Mouse (Mus musculus) myocyte (in vitro differentiated cells): ENCODE measurements around the gene F9. TPM values are rescaled to one million over a fixed set of nuclear protein-coding genes. Genes with fewer than 3 reads are reported as not detected.
"Not testable (repeated sequence)": the region's sequence is repeated elsewhere in the genome, so short reads cannot be mapped to it uniquely, and the experiment has no call there.

Experiments used
- H3K27me3 ChIP-seq: one replicate; pipeline ENCODE4 v1.6.1; 2011; ENCODE audit not compliant: control insufficient read depth, insufficient read depth, insufficient read length
- H3K36me3 ChIP-seq: one replicate; pipeline ENCODE4 v1.6.1; 2011; ENCODE audit not compliant: control insufficient read depth, insufficient read depth
- H3K4me2 ChIP-seq: one replicate; pipeline ENCODE4 v1.6.1; 2011; ENCODE audit warnings: low read depth, control low read depth
- H3K4me3 ChIP-seq: one replicate; pipeline ENCODE4 v1.5.1; 2011; ENCODE audit warnings: mild to moderate bottlenecking, control low read depth, moderate library complexity
- H3K79me2 ChIP-seq: one replicate; pipeline ENCODE4 v1.6.1; 2011; ENCODE audit not compliant: control insufficient read depth, insufficient read depth
- H3ac ChIP-seq: one replicate; pipeline ENCODE4 v1.6.1; 2011; ENCODE audit not compliant: control insufficient read depth, insufficient read length
- CEBPB ChIP-seq: IDR thresholded peaks from 2 replicates; pipeline ENCODE4 v1.6.1; 2011; ENCODE audit warnings: mild to moderate bottlenecking, moderate library complexity; ENCODE audit not compliant: poor library complexity, insufficient read depth, severe bottlenecking
- E2F4 ChIP-seq: IDR thresholded peaks from one replicate; pipeline ENCODE4 v1.6.1; 2011; ENCODE audit warnings: mild to moderate bottlenecking, control low read depth, moderate library complexity; ENCODE audit not compliant: insufficient read depth
- MAX ChIP-seq: IDR thresholded peaks from one replicate; pipeline ENCODE4 v1.6.1; 2011; ENCODE audit warnings: low read depth, mild to moderate bottlenecking, control low read depth
- MYOD1 ChIP-seq, 3 experiments: IDR thresholded peaks; one replicate each; pipeline ENCODE4 v1.6.1; 2011; ENCODE audit warnings: control low read depth in 2 of 3, low read depth in 2 of 3, mild to moderate bottlenecking in 2 of 3, moderate library complexity in 1 of 3; ENCODE audit not compliant: insufficient read length in 2 of 3, control insufficient read depth in 1 of 3
- MYOG ChIP-seq, 3 experiments: IDR thresholded peaks; one replicate each; pipeline ENCODE4 v1.6.1; 2011; ENCODE audit warnings: control low read depth in 2 of 3, low read depth in 2 of 3, mild to moderate bottlenecking in 2 of 3; ENCODE audit not compliant: insufficient read length in 2 of 3, control insufficient read depth in 1 of 3, insufficient read depth in 1 of 3
- POLR2A ChIP-seq: IDR thresholded peaks from one replicate; pipeline ENCODE4 v1.6.1; 2011; ENCODE audit warnings: low read depth, mild to moderate bottlenecking, control low read depth, moderate library complexity; ENCODE audit not compliant: insufficient read length
- POLR2AphosphoS2 ChIP-seq: IDR thresholded peaks from one replicate; pipeline ENCODE4 v1.6.1; 2011; ENCODE audit warnings: low read depth, control low read depth; ENCODE audit not compliant: insufficient read length
- REST ChIP-seq: IDR thresholded peaks from one replicate; pipeline ENCODE4 v1.6.1; 2011; ENCODE audit warnings: mild to moderate bottlenecking, control low read depth, moderate library complexity; ENCODE audit not compliant: insufficient read depth, insufficient read length
- SRF ChIP-seq: IDR thresholded peaks from one replicate; pipeline ENCODE4 v1.6.1; 2011; ENCODE audit warnings: low read depth; ENCODE audit not compliant: control insufficient read depth, insufficient read length
- TCF12 ChIP-seq: IDR thresholded peaks from one replicate; pipeline ENCODE4 v1.6.1; 2011; ENCODE audit warnings: mild to moderate bottlenecking, control low read depth; ENCODE audit not compliant: poor library complexity, insufficient read depth, severe bottlenecking
- TCF3 ChIP-seq: IDR thresholded peaks from one replicate; pipeline ENCODE4 v1.6.1; 2011; ENCODE audit warnings: low read depth, control low read depth; ENCODE audit not compliant: insufficient read length
- USF1 ChIP-seq: IDR thresholded peaks from one replicate; pipeline ENCODE4 v1.6.1; 2011; ENCODE audit warnings: low read depth, mild to moderate bottlenecking, control low read depth, moderate library complexity
- polyA plus RNA-seq: library from polyadenylated mRNA; unstranded; fragments of >200 nt; fragmentation: generic; extraction: Trizol; gene quantifications from one replicate; pipeline ENCODE4 v1.2.1, GENCODE M21; 2012; ENCODE audit warnings: missing spikeins

F9 gene
- polyA plus RNA-seq = not detected

DNA sequence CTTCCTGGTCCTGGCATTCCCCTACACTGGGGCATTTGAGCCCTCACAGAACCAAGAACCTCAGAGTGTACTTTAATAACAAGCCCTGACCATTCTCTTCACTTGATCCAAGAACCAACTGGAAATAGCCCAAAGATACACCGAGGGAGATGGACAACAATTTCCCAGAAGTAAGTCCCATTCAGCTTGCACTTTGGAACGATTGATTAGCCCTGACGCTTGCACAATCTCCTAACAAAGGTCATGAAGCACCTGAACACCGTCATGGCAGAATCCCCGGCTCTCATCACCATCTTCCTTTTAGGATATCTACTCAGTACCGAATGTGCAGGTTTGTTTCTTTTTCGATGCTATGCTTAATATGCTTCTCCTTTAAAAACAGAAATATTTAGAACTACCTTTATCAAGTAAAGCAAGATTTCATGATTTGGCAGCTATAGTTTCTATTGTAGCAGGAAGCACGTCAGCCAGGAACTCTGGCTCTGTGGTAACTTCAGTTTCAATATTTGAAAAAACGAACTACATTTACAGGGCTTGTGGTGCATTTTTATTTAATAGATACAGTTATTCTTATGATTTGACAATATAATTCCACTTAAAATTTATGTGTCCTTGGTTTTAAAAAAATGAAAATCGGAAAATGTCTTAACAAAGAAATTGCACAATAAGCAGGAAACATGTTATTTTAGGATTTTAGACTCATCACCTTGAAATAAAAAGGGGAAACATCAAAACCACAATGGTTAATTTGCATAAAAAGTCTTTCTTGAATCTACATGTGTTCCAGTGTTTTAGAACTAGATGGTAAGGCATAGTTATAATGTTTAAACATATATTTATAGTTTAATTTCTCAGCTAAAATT lies at the start of gene F9:
Gene F9, plus strand, starts transcription at position 244 of the 863 bp plus-strand sequence.
- H3K4me2 ChIP-seq = no peak within 1 kb of the TSS
- H3K4me3 ChIP-seq = no peak within 1 kb of the TSS
- no peak within 1 kb of the TSS for H3ac ChIP-seq
- H3K27me3 ChIP-seq = no peaks in the 10 kb centered on the region
- H3K36me3 ChIP-seq = no peaks in the 10 kb centered on the region
- TF ChIP-seq MYOG (IDR thresholded peaks at IDR 0.05; ENCODE audit: control insufficient read depth in 1 of 3, insufficient read depth in 1 of 3, insufficient read length in 2 of 3, low read depth in 2 of 3) (no peak), MAX (no peak), E2F4 (no peak)
- no peaks in the 10 kb centered on the region for H3K79me2 ChIP-seq

DNA sequence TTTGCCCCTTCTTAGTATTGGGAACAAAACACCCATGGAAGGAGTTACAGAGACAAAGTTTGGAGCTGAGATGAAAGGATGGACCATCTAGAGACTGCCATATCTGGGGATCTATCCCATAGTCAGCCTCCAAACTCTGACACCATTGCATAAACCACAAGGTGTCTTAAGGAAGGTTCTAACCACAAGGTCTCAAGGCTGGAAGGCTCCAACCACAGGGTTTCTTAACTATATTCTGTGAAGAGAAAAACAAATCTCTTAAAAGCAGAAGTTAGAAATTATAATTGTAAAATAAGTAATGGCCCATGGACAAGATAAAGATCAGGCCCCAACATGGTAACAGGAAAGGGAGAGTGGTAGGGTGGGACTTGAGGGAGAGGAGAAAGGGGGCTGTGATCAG lies 29.5 kb upstream of the F9 start:
- not testable (repeated sequence) for H3K27me3 ChIP-seq, H3K79me2 ChIP-seq, H3K36me3 ChIP-seq, H3K4me2 ChIP-seq, H3ac ChIP-seq, H3K4me3 ChIP-seq

DNA sequence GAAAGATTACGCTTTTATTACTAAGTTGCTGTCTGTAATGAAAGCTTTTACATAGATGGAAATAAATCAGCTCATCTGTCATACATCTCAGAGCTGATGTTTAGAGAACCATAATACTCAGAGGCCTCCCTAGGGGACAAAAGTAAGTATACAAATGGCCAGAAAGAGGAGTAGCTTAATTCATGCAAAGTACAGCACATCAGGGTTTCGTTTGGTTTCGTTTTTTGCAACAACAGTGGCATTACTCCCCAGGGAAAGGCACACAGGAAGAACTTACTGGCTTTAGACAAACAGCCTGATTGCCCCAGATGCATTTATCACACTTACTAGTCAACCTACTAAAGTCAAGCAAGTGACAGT lies 800 bp downstream of the F9 start:
- H3ac ChIP-seq = no peak overlapping the region
- no peaks in the 10 kb centered on the region for H3K27me3 ChIP-seq
- H3K4me2 ChIP-seq = no peak overlapping the region
- TF ChIP-seq POLR2AphosphoS2 = no peak
- no peak for TF ChIP-seq SRF
- no peak for TF ChIP-seq MAX
- TF ChIP-seq TCF3 = no peak
- TF ChIP-seq POLR2A = no peak
- no peak for TF ChIP-seq CEBPB
- no peak for TF ChIP-seq MYOD1 (IDR thresholded peaks at IDR 0.05; ENCODE audit: control insufficient read depth in 1 of 3, insufficient read length in 2 of 3, low read depth in 2 of 3)
- TF ChIP-seq TCF12 = no peak
- TF ChIP-seq E2F4 = no peak
- TF ChIP-seq REST = no peak
- no peak overlapping the region for H3K4me3 ChIP-seq
- H3K36me3 ChIP-seq = no peaks in the 10 kb centered on the region
- H3K79me2 ChIP-seq = no peaks in the 10 kb centered on the region

DNA sequence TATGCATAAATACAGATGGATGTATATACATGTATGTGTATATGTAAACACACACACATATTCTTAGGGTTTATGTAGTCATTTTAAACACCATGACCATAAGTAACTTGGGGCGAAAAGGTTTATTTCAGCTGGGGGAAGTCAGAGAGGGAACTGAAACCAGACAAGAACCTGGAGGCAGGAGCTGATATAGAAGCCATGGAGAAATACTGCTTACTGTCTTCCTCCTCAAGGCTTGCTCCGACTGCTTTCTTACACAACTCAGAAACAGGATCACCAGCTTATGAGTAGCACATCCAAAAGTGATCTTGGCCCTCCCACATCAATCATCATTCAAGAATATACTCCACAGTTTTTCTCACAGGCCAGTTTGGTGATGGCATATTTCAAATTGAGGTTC lies 2.2 kb downstream of the F9 start:
- no peak for TF ChIP-seq POLR2AphosphoS2
- TF ChIP-seq MYOG (IDR thresholded peaks at IDR 0.05; ENCODE audit: control insufficient read depth in 1 of 3, insufficient read depth in 1 of 3, insufficient read length in 2 of 3, low read depth in 2 of 3) = no peak
- no peak for TF ChIP-seq MYOD1 (IDR thresholded peaks at IDR 0.05; ENCODE audit: control insufficient read depth in 1 of 3, insufficient read length in 2 of 3, low read depth in 2 of 3)
- no peak for TF ChIP-seq USF1
- TF ChIP-seq CEBPB = no peak
- TF ChIP-seq TCF3 = no peak
- no peak for TF ChIP-seq TCF12
- no peak for TF ChIP-seq SRF
- no peak for TF ChIP-seq REST
- TF ChIP-seq POLR2A = no peak
- TF ChIP-seq MAX = no peak
- no peak for TF ChIP-seq E2F4
- Histone ChIP-seq H3K79me2 (no peaks in the 10 kb centered on the region), H3ac (no peak overlapping the region), H3K4me3 (no peak overlapping the region), H3K27me3 (no peaks in the 10 kb centered on the region), H3K36me3 (no peaks in the 10 kb centered on the region), H3K4me2 (no peak overlapping the region)

DNA sequence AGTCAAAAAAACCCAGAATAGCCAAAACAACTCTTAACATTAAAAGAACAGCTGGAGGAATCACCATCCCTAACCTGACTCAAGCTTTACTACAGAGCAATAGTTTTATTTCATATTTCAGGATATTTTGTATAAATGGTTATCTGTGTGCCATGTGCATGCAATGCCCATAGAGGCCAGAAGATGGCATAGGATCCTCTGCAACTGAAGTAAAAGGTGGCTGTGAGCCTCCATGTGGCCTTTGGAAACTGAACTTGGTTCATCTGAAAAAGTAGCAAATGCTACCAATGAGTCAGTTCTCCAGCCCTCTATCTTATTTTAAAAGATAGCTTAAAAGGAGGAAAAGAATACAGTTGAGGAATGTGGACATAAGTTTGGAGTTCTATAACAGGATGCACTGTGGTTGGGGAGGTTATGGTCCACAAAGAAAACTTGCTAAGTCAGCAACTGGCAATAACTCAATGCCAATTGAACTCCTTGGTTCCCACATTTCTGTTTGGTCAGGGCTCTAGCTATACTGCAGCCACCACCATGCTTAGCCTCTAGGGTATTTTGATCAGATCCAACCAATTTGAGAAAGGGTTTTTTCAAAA lies 13.9 kb downstream of the F9 start:
- Histone ChIP-seq H3K79me2 (no peaks in the 10 kb centered on the region), H3K27me3 (no peaks in the 10 kb centered on the region), H3ac (no peak overlapping the region), H3K36me3 (no peaks in the 10 kb centered on the region), H3K4me3 (no peak overlapping the region), H3K4me2 (no peak overlapping the region)
- TF ChIP-seq REST (no peak), TCF12 (no peak), SRF (no peak), MYOD1 (IDR thresholded peaks at IDR 0.05; ENCODE audit: control insufficient read depth in 1 of 3, insufficient read length in 2 of 3, low read depth in 2 of 3) (no peak), POLR2AphosphoS2 (no peak), USF1 (no peak), CEBPB (no peak), MAX (no peak), MYOG (IDR thresholded peaks at IDR 0.05; ENCODE audit: control insufficient read depth in 1 of 3, insufficient read depth in 1 of 3, insufficient read length in 2 of 3, low read depth in 2 of 3) (no peak), E2F4 (no peak), POLR2A (no peak), TCF3 (no peak)
